Mouse (Mus musculus) stomach, embryonic 14.5 days (tissue): ENCODE results near the gene Cdkal1. TPM values are rescaled to one million over a fixed set of nuclear protein-coding genes. Genes with fewer than 3 reads are reported as not detected.

ENCODE experiments used
- ATAC-seq: fragments of 200-750 bp; cut with Nextera tagmentation; 2 replicates; pipeline ENCODE4 v1.8.0; 2017; ENCODE audit warnings: low read depth, moderate TSS enrichment; ENCODE audit not compliant: insufficient number of reproducible peaks, insufficient read depth, low FRiP score
- H3K27ac ChIP-seq: fragments of 300-500 bp; sonication (generic); 2 replicates; pipeline ENCODE4 v1.5.1; 2014; ENCODE audit warnings: mild to moderate bottlenecking, low read length, moderate library complexity, mixed read lengths
- H3K27me3 ChIP-seq: fragments of 300-500 bp; sonication (generic); 2 replicates; pipeline ENCODE4 v1.6.1; 2014; ENCODE audit warnings: low read length, control low read depth, mixed read lengths; ENCODE audit not compliant: control insufficient read depth, insufficient read depth
- H3K36me3 ChIP-seq: fragments of 300-500 bp; sonication (generic); 2 replicates; pipeline ENCODE4 v1.6.1; 2014; ENCODE audit warnings: mild to moderate bottlenecking, control low read depth, low read length, moderate library complexity, mixed read lengths; ENCODE audit not compliant: control insufficient read depth, insufficient read depth
- H3K4me1 ChIP-seq: fragments of 300-500 bp; sonication (generic); 2 replicates; pipeline ENCODE4 v1.6.1; 2014; ENCODE audit warnings: low read length, control low read depth, mixed read lengths; ENCODE audit not compliant: control insufficient read depth, insufficient read depth
- H3K4me2 ChIP-seq: fragments of 300-500 bp; sonication (generic); replicated peaks from 2 replicates; pipeline ENCODE4 v1.6.1; 2014; ENCODE audit warnings: low read depth, low read length, control low read depth
- H3K4me3 ChIP-seq: fragments of 300-500 bp; sonication (generic); 2 replicates; pipeline ENCODE4 v1.5.1; 2014; ENCODE audit warnings: low read depth, low read length, control low read depth
- H3K9ac ChIP-seq: fragments of 300-500 bp; sonication (generic); replicated peaks from 2 replicates; pipeline ENCODE4 v1.6.1; 2014; ENCODE audit warnings: low read depth, mild to moderate bottlenecking, control low read depth, low read length, moderate library complexity, mixed read lengths
- H3K9me3 ChIP-seq: fragments of 300-500 bp; sonication (generic); 2 replicates; pipeline ENCODE4 v1.6.1; 2016; ENCODE audit warnings: low read depth, low read length, control low read depth; ENCODE audit not compliant: control insufficient read depth
- WGBS: fragments of 180-500 bp; shearing (Covaris S2); extraction: QIAGEN DNeasy Blood & Tissue Kit; methylation state at CpG from one replicate; pipeline ENCODE4 v1.1.7; 2014; 5-methylcytosine and 5-hydroxymethylcytosine counted together
- polyA plus RNA-seq: library from polyadenylated mRNA; unstranded; fragments of >200 nt; fragmentation: Nextera tagmentation; extraction: Ambion mirVana; gene quantifications from 2 replicates; pipeline ENCODE4 v1.2.1, GENCODE M21; 2014

Gene Cdkal1
- polyA plus RNA-seq, result 37.0 and 44.8 TPM in 2 replicates

DNA sequence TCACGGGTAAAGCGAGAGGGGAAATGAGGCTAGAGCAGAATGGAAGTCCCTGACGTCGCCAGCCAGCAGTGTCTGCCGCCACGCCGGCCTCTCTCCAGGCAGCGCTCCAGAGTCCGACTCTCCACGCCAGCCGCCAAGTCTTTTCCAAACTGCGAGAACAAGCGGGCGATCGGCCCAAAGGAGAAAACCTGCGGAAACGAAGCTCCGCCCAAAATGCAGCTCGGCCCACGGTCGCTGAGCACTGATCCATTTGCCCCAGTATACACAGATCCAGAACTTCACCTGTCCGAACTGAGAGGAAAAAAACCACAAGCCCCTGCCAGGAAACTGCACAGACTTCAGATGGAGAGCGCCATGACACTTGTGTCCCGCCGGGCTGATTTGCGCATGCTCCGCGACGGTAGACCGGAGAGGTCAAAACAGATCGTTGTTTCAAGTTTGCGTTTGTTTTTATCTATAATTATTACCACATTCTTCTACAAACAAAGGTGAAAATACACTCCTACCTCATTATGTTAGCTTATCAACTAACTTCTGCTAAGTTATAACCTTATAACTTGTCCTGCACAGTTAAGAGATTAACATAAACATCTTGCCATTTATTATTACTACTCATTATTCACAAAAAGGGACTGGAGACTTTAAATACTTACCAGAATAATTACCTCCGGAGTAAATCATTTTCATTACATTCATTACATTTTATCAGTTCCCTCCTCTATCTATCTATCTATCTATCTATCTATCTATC lies at the start of gene Cdkal1:
Cdkal1 (minus strand) TSS at position 394 of the 751 bp plus-strand sequence.
- Histone ChIP-seq H3K27ac (peak within 1 kb of the TSS; percentile 83), H3K4me1 (peaks cover 5% of the 10 kb centered on the region; the same call in 1 of the 2 replicates), H3K9me3 (no peaks in the 10 kb centered on the region), H3K36me3 (0 out of 2 replicates have a peak, but pooled peaks cover 3% of the 10 kb centered on the region), H3K4me2 (peak within 1 kb of the TSS; percentile 49), H3K27me3 (no peaks in the 10 kb centered on the region), H3K4me3 (peak within 1 kb of the TSS; percentile 82), H3K9ac (peak within 1 kb of the TSS; percentile 54)
- peak; percentile 86 for ATAC-seq
- under 1% methylated on average over 33 of the region's 33 CpGs for WGBS

GRCm38 (mm10) chr13:29903341-29903740 lies 47.9 kb upstream of the Cdkal1 start:
- no peak overlapping the region for H3K4me3 ChIP-seq
- H3K4me1 ChIP-seq, result no peaks in the 10 kb centered on the region
- H3K4me2 ChIP-seq, result no peak overlapping the region
- 86% methylated on average over 1 of the region's 1 CpGs for WGBS
- H3K27me3 ChIP-seq, result no peaks in the 10 kb centered on the region
- no peak overlapping the region for H3K9ac ChIP-seq
- peaks cover 8% of the 10 kb centered on the region for H3K36me3 ChIP-seq
- peaks cover 8% of the 10 kb centered on the region; the same call in 1 of the 2 replicates for H3K9me3 ChIP-seq
- no peak for ATAC-seq
- no peak overlapping the region for H3K27ac ChIP-seq

- ATAC-seq, result no peak
- H3K36me3 ChIP-seq, result peaks cover 4% of the 10 kb centered on the region; the same call in 1 of the 2 replicates
- H3K27ac ChIP-seq, result no peak overlapping the region
- WGBS, result 89% methylated on average over 1 of the region's 1 CpGs
- H3K4me1 ChIP-seq, result no peaks in the 10 kb centered on the region
- H3K4me2 ChIP-seq, result no peak overlapping the region
- no peak overlapping the region for H3K4me3 ChIP-seq
- H3K9ac ChIP-seq, result no peak overlapping the region
- H3K27me3 ChIP-seq, result no peaks in the 10 kb centered on the region
- H3K9me3 ChIP-seq, result peaks cover 8% of the 10 kb centered on the region; the same call in 1 of the 2 replicates
These were observed 47.2 kb upstream of the Cdkal1 start for GRCm38 (mm10) chr13:29902676-29903075.

- Histone ChIP-seq H3K27ac (no peak overlapping the region), H3K9me3 (peaks cover 8% of the 10 kb centered on the region; the same call in 1 of the 2 replicates), H3K4me3 (no peak overlapping the region), H3K27me3 (no peaks in the 10 kb centered on the region), H3K4me1 (no peaks in the 10 kb centered on the region), H3K4me2 (no peak overlapping the region), H3K9ac (no peak overlapping the region), H3K36me3 (peaks cover under 1% of the 10 kb centered on the region; the same call in 1 of the 2 replicates)
- ATAC-seq, result no peak
- 66% methylated on average over 4 of the region's 4 CpGs for WGBS
These were observed 46.2 kb upstream of the Cdkal1 start for GRCm38 (mm10) chr13:29901641-29902040.

DNA sequence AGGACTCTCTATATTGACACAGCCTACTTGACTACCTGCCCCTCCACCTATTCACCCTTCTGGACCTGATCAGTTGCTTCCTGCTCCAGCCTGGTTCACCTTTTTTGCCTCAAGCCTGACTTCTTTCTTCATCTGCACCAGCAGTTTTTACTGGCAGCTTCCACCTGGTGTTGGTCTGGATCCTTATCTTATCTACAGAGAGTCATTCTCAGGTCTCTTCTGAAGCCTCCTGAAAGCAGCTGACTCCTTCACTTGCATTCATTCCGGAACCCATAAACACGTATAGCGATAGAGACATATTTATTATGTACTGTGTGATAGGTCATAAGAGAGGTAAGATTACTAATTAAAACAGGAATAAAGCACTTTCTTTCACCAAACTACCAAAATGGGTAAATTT lies 11.3 kb upstream of the Cdkal1 start:
- no peak overlapping the region for H3K9ac ChIP-seq
- H3K27me3 ChIP-seq, result no peaks in the 10 kb centered on the region
- no peaks in the 10 kb centered on the region for H3K4me1 ChIP-seq
- no peaks in the 10 kb centered on the region for H3K9me3 ChIP-seq
- no peak overlapping the region for H3K4me2 ChIP-seq
- H3K4me3 ChIP-seq, result no peak overlapping the region
- no peaks in the 10 kb centered on the region for H3K36me3 ChIP-seq
- 89% methylated on average over 3 of the region's 3 CpGs for WGBS
- ATAC-seq, result no peak
- H3K27ac ChIP-seq, result no peak overlapping the region

DNA sequence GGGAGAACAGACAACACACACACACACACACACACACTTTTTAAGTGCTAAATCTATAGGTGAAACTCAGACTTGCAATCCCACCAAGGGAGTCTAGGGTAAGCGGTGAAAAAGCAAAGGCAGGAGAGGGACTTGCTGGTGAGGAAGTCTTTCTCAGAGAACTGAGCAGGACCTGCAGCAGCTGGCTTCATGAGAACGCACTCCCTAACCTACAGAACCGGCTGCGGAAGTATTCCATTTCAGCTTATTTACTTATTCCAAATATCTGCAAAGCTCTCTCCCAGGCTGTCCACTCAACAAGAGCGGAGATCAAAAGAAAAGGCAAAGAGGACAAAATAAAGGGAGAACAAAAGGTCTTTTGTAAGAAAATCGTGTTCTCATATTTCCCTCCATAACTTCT lies 8.9 kb upstream of the Cdkal1 start:
- no peaks in the 10 kb centered on the region for H3K9me3 ChIP-seq
- no peak overlapping the region for H3K27ac ChIP-seq
- no peak for ATAC-seq

GRCm38 (mm10) chr13:29860087-29860486 lies 4.6 kb upstream of the Cdkal1 start:
- H3K4me1 ChIP-seq, result no peaks in the 10 kb centered on the region
- WGBS, result 64% methylated on average over 2 of the region's 2 CpGs
- H3K4me2 ChIP-seq, result no peak overlapping the region
- no peak overlapping the region for H3K27ac ChIP-seq
- no peaks in the 10 kb centered on the region for H3K27me3 ChIP-seq
- H3K36me3 ChIP-seq, result no peaks in the 10 kb centered on the region
- ATAC-seq, result no peak
- H3K9me3 ChIP-seq, result no peaks in the 10 kb centered on the region
- H3K4me3 ChIP-seq, result no peak overlapping the region
- H3K9ac ChIP-seq, result no peak overlapping the region

More for the DNA sequence above, 8.9 kb upstream of the Cdkal1 start:
- H3K4me2 ChIP-seq, result no peak overlapping the region
- no peak overlapping the region for H3K9ac ChIP-seq
- no peak overlapping the region for H3K4me3 ChIP-seq
- WGBS, result 40% methylated on average over 6 of the region's 6 CpGs
- no peaks in the 10 kb centered on the region for H3K4me1 ChIP-seq
- no peaks in the 10 kb centered on the region for H3K36me3 ChIP-seq
- no peaks in the 10 kb centered on the region for H3K27me3 ChIP-seq

DNA sequence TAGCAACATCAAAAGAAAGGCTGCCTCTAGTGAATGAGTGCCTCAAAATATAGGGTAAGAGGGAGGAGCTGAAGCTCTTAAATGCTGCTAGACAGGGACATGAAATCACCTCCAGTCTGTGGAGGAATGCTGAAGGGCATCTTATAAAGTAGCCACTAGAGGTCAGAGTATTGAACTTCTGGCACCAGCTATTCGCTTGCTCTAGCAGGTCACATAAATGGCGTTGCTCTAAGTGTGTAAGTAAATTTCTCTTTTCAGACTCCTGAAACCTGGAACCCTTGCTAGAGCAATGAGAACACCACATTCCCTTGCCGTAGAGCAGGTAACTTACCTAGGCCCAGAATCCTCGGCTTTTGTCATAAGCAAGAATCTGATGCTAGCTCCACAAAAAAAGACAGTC lies 2.0 kb upstream of the Cdkal1 start:
- H3K4me3 ChIP-seq, result no peak overlapping the region
- H3K36me3 ChIP-seq, result no peaks in the 10 kb centered on the region
- ATAC-seq, result 0 out of 2 replicates have a peak, but pooled peaks have one; percentile 60
- H3K27ac ChIP-seq, result no peak overlapping the region
- WGBS, result 18% methylated on average over 4 of the region's 4 CpGs
- peaks cover 5% of the 10 kb centered on the region; the same call in 1 of the 2 replicates for H3K4me1 ChIP-seq
- H3K27me3 ChIP-seq, result no peaks in the 10 kb centered on the region
- H3K9me3 ChIP-seq, result no peaks in the 10 kb centered on the region
- no peak overlapping the region for H3K9ac ChIP-seq
- no peak overlapping the region for H3K4me2 ChIP-seq
